ENCODE assay signal across 9 mouse cellular contexts in the genomic region with DNA sequence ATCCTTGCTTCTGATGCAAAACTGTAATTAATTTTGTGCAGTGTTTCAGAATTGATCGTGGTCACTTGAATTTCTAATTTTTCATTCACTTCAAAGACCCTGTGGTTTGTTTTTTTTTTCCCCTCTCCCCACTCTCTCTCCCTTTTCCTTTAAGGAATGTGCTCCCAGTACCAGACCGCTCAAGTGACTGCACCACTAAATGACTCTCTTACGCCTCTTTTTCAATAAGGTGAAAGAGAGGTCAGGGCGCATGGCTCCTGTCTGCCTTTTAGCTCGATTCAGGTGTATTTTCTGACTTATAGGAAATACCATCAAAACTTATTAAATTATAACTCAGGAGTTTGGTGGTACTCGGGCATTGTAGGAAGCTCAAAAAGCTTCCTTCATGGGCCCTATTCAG.
DNase-seq lines count a peak whose midpoint lies in the region; ATAC-seq lines count a peak whose summit lies in the region.
"Had no signal": no experiment of that assay in that cellular context is flagged by ENCODE, and none has a peak within 500 bp of the region (broad histone marks: within the 10 kb centered on the region; RNA-seq: fewer than 3 reads in every experiment).

No protein-coding gene starts in this region.

- H3K9me3 ChIP-seq in forebrain, embryonic 14.5 days (replicated peaks; ENCODE audit: control insufficient read depth, low read length): no peaks in the 10 kb centered on the region
- H3K9me3 ChIP-seq in intestine, embryonic 16.5 days (ENCODE audit: control insufficient read depth, low read length): no peaks in the 10 kb centered on the region
- no peaks in the 10 kb centered on the region for H3K9me3 ChIP-seq in neural tube, embryonic 14.5 days (ENCODE audit: control insufficient read depth, low read length)
- H3K9me3 ChIP-seq: liver, embryonic 13.5 days had no signal

- DNase-seq in lung, postnatal 25 days (ENCODE audit: low spot score): peak; percentile 33
- no peak for DNase-seq in lung, postnatal 10 days
- no peak for DNase-seq in forebrain, embryonic 14.5 days (ENCODE audit: low spot score)
- no peak for DNase-seq in ovary, postnatal 36 days (ENCODE audit: low spot score)
- no peak for DNase-seq in gastrocnemius, postnatal 14 days
- DNase-seq: liver, embryonic 13.5 days had no signal

- no peak overlapping the region for H3K9ac ChIP-seq in forebrain, embryonic 14.5 days (ENCODE audit: low read length)
- no peak overlapping the region for H3K9ac ChIP-seq in intestine, embryonic 16.5 days (ENCODE audit: low read depth, low read length)
- no peak overlapping the region for H3K9ac ChIP-seq in neural tube, embryonic 14.5 days (replicated peaks; ENCODE audit: low read depth, low read length)
- H3K9ac ChIP-seq: liver, embryonic 13.5 days had no signal

- WGBS in forebrain, embryonic 14.5 days: 2% methylated on average over 6 of the region's 6 CpGs
- WGBS in intestine, embryonic 16.5 days: 11% methylated on average over 6 of the region's 6 CpGs
- 1% methylated on average over 6 of the region's 6 CpGs for WGBS in neural tube, embryonic 14.5 days

- 0 out of 2 replicates have a peak, but pooled peaks cover 4% of the 10 kb centered on the region for H3K27me3 ChIP-seq in forebrain, embryonic 14.5 days (replicated peaks; ENCODE audit: control insufficient read depth, insufficient read depth, low read length)
- H3K27me3 ChIP-seq in intestine, embryonic 16.5 days (replicated peaks; ENCODE audit: control insufficient read depth, insufficient read depth, low read length): no peaks in the 10 kb centered on the region
- H3K27me3 ChIP-seq in neural tube, embryonic 14.5 days (ENCODE audit: control insufficient read depth, insufficient read depth, low read length): no peaks in the 10 kb centered on the region
- H3K27me3 ChIP-seq: liver, embryonic 13.5 days had no signal

- ATAC-seq in forebrain, embryonic 14.5 days: peak; percentile 35; the same call in 1 of the 2 replicates
- ATAC-seq in intestine, embryonic 16.5 days: no peak
- no peak for ATAC-seq in neural tube, embryonic 14.5 days (ENCODE audit: low read depth)
- no peak for ATAC-seq in granulocyte monocyte progenitor cell, adult 5-6 weeks (replicated peaks; ENCODE audit: poor library complexity, severe bottlenecking)

- intact Hi-C loops in gastrocnemius, postnatal 14 days (cut with DNase I; ENCODE audit: low total_unique reads): no loop called here

- peaks cover 14% of the 10 kb centered on the region for H3K4me1 ChIP-seq in forebrain, embryonic 14.5 days (ENCODE audit: control insufficient read depth, insufficient read depth, low read length)
- peaks cover 9% of the 10 kb centered on the region for H3K4me1 ChIP-seq in intestine, embryonic 16.5 days (ENCODE audit: control insufficient read depth, insufficient read depth, low read length)
- H3K4me1 ChIP-seq in neural tube, embryonic 14.5 days (ENCODE audit: control insufficient read depth, insufficient read depth, low read length): peaks cover 13% of the 10 kb centered on the region; the same call in 1 of the 2 replicates

- peak overlapping the region; percentile 6; the same call in 1 of the 2 replicates for H3K4me3 ChIP-seq in forebrain, embryonic 14.5 days (ENCODE audit: low read depth, low read length)
- H3K4me3 ChIP-seq in intestine, embryonic 16.5 days (ENCODE audit: low read length): no peak overlapping the region
- H3K4me3 ChIP-seq in neural tube, embryonic 14.5 days (ENCODE audit: low read depth, low read length): no peak overlapping the region
- H3K4me3 ChIP-seq: liver, embryonic 13.5 days had no signal

- H3K27ac ChIP-seq in forebrain, embryonic 14.5 days (ENCODE audit: low read depth, low read length): no peak overlapping the region
- H3K27ac ChIP-seq in intestine, embryonic 16.5 days (ENCODE audit: low read length): no peak overlapping the region
- no peak overlapping the region for H3K27ac ChIP-seq in neural tube, embryonic 14.5 days (ENCODE audit: low read depth, low read length)
- H3K27ac ChIP-seq: liver, embryonic 13.5 days had no signal

- H3K4me2 ChIP-seq in forebrain, embryonic 14.5 days (ENCODE audit: low read length): peak overlapping the region; percentile 26
- peak overlapping the region; percentile 42 for H3K4me2 ChIP-seq in intestine, embryonic 16.5 days (ENCODE audit: low read depth, low read length)
- H3K4me2 ChIP-seq in neural tube, embryonic 14.5 days (ENCODE audit: low read depth, low read length): peak overlapping the region; percentile 6

- no peaks in the 10 kb centered on the region for H3K36me3 ChIP-seq in forebrain, embryonic 14.5 days (ENCODE audit: control insufficient read depth, insufficient read depth, low read length)
- H3K36me3 ChIP-seq in intestine, embryonic 16.5 days (ENCODE audit: control insufficient read depth, insufficient read depth, low read length): no peaks in the 10 kb centered on the region
- no peaks in the 10 kb centered on the region for H3K36me3 ChIP-seq in neural tube, embryonic 14.5 days (ENCODE audit: control insufficient read depth, insufficient read depth, low read length)
- H3K36me3 ChIP-seq: liver, embryonic 13.5 days had no signal
